Mouse (Mus musculus): ENCODE measurements around the gene Eml3. TPM values are rescaled to one million over a fixed set of nuclear protein-coding genes. Genes with fewer than 3 reads are reported as not detected.

The Eml3 gene
- polyA plus RNA-seq, 1 experiment, result 14.7 TPM

GRCm38 (mm10) chr19:8941515-8942217, 12.3 kb downstream of the Eml3 start, which contains the start of gene Mta2:
Mta2 (plus strand) TSS chr19:8941875.
- Histone ChIP-seq H3K27me3 (ENCODE audit: control insufficient read depth, insufficient read depth, insufficient read length) (no peaks in the 10 kb centered on the region), H3K79me2 (ENCODE audit: control insufficient read depth, insufficient read depth) (peaks cover 28% of the 10 kb centered on the region), H3K36me3 (ENCODE audit: control insufficient read depth, insufficient read depth) (peaks cover 17% of the 10 kb centered on the region), H3ac (ENCODE audit: control insufficient read depth, insufficient read length) (peak within 1 kb of the TSS; percentile 97), H3K4me3 (peak within 1 kb of the TSS; percentile 94), H3K4me2 (ENCODE audit: low read depth) (peak within 1 kb of the TSS; percentile 97)
- TF ChIP-seq SRF (IDR thresholded peaks at IDR 0.05; ENCODE audit: control insufficient read depth, insufficient read length, low read depth) (peak; percentile 18), POLR2A (IDR thresholded peaks at IDR 0.05; ENCODE audit: insufficient read length, low read depth) (peak; percentile 80), E2F4 (IDR thresholded peaks at IDR 0.05; ENCODE audit: insufficient read depth) (peak; percentile 16), TCF12 (IDR thresholded peaks at IDR 0.05; ENCODE audit: insufficient read depth, poor library complexity, severe bottlenecking) (no peak), POLR2AphosphoS2 (IDR thresholded peaks at IDR 0.05; ENCODE audit: insufficient read length, low read depth) (peak; percentile 84), CEBPB (IDR thresholded peaks at IDR 0.05; ENCODE audit: insufficient read depth, poor library complexity, severe bottlenecking) (no peak)

GRCm38 (mm10) chr19:8942276-8942964, 13.1 kb downstream of the Eml3 start:
- Histone ChIP-seq H3ac (ENCODE audit: control insufficient read depth, insufficient read length) (peak overlapping the region; percentile 97), H3K79me2 (ENCODE audit: control insufficient read depth, insufficient read depth) (peaks cover 28% of the 10 kb centered on the region), H3K36me3 (ENCODE audit: control insufficient read depth, insufficient read depth) (peaks cover 24% of the 10 kb centered on the region), H3K4me3 (peak overlapping the region; percentile 94), H3K27me3 (ENCODE audit: control insufficient read depth, insufficient read depth, insufficient read length) (no peaks in the 10 kb centered on the region), H3K4me2 (ENCODE audit: low read depth) (peak overlapping the region; percentile 80)
- TF ChIP-seq POLR2A (IDR thresholded peaks at IDR 0.05; ENCODE audit: insufficient read length, low read depth) (peak; percentile 26), USF1 (IDR thresholded peaks at IDR 0.05; ENCODE audit: low read depth) (no peak)

GRCm38 (mm10) chr19:8943047-8943446, 13.7 kb downstream of the Eml3 start:
- no peak for TF ChIP-seq MYOG (IDR thresholded peaks at IDR 0.05; ENCODE audit: control insufficient read depth in 1 of 3, insufficient read depth in 1 of 3, insufficient read length in 2 of 3, low read depth in 2 of 3)
- no peak for TF ChIP-seq E2F4 (IDR thresholded peaks at IDR 0.05; ENCODE audit: insufficient read depth)
- TF ChIP-seq MYOD1 (IDR thresholded peaks at IDR 0.05; ENCODE audit: control insufficient read depth in 1 of 3, insufficient read length in 2 of 3, low read depth in 2 of 3), result no peak
- no peak for TF ChIP-seq SRF (IDR thresholded peaks at IDR 0.05; ENCODE audit: control insufficient read depth, insufficient read length, low read depth)
- no peak for TF ChIP-seq MAX (IDR thresholded peaks at IDR 0.05; ENCODE audit: low read depth)
- TF ChIP-seq REST (IDR thresholded peaks at IDR 0.05; ENCODE audit: insufficient read depth, insufficient read length), result no peak
- TF ChIP-seq POLR2AphosphoS2 (IDR thresholded peaks at IDR 0.05; ENCODE audit: insufficient read length, low read depth), result no peak
- TF ChIP-seq TCF3 (IDR thresholded peaks at IDR 0.05; ENCODE audit: insufficient read length, low read depth), result no peak
- no peak for TF ChIP-seq TCF12 (IDR thresholded peaks at IDR 0.05; ENCODE audit: insufficient read depth, poor library complexity, severe bottlenecking)
- TF ChIP-seq POLR2A (IDR thresholded peaks at IDR 0.05; ENCODE audit: insufficient read length, low read depth), result no peak
- no peak for TF ChIP-seq USF1 (IDR thresholded peaks at IDR 0.05; ENCODE audit: low read depth)
- H3K4me2 ChIP-seq (ENCODE audit: low read depth), result peak overlapping the region; percentile 80
- peaks cover 30% of the 10 kb centered on the region for H3K36me3 ChIP-seq (ENCODE audit: control insufficient read depth, insufficient read depth)
- H3K27me3 ChIP-seq (ENCODE audit: control insufficient read depth, insufficient read depth, insufficient read length), result no peaks in the 10 kb centered on the region
- peaks cover 28% of the 10 kb centered on the region for H3K79me2 ChIP-seq (ENCODE audit: control insufficient read depth, insufficient read depth)
- peak overlapping the region; percentile 97 for H3ac ChIP-seq (ENCODE audit: control insufficient read depth, insufficient read length)
- H3K4me3 ChIP-seq, result peak overlapping the region; percentile 94

- Histone ChIP-seq H3K4me3 (peak overlapping the region; percentile 94), H3K4me2 (ENCODE audit: low read depth) (peak overlapping the region; percentile 80), H3K79me2 (ENCODE audit: control insufficient read depth, insufficient read depth) (peaks cover 28% of the 10 kb centered on the region), H3ac (ENCODE audit: control insufficient read depth, insufficient read length) (no peak overlapping the region), H3K36me3 (ENCODE audit: control insufficient read depth, insufficient read depth) (peaks cover 40% of the 10 kb centered on the region), H3K27me3 (ENCODE audit: control insufficient read depth, insufficient read depth, insufficient read length) (no peaks in the 10 kb centered on the region)
- TF ChIP-seq USF1 (IDR thresholded peaks at IDR 0.05; ENCODE audit: low read depth) (no peak), SRF (IDR thresholded peaks at IDR 0.05; ENCODE audit: control insufficient read depth, insufficient read length, low read depth) (no peak), POLR2A (IDR thresholded peaks at IDR 0.05; ENCODE audit: insufficient read length, low read depth) (no peak), CEBPB (IDR thresholded peaks at IDR 0.05; ENCODE audit: insufficient read depth, poor library complexity, severe bottlenecking) (no peak), E2F4 (IDR thresholded peaks at IDR 0.05; ENCODE audit: insufficient read depth) (no peak), POLR2AphosphoS2 (IDR thresholded peaks at IDR 0.05; ENCODE audit: insufficient read length, low read depth) (no peak), MYOD1 (IDR thresholded peaks at IDR 0.05; ENCODE audit: control insufficient read depth in 1 of 3, insufficient read length in 2 of 3, low read depth in 2 of 3) (no peak), MYOG (IDR thresholded peaks at IDR 0.05; ENCODE audit: control insufficient read depth in 1 of 3, insufficient read depth in 1 of 3, insufficient read length in 2 of 3, low read depth in 2 of 3) (no peak), TCF3 (IDR thresholded peaks at IDR 0.05; ENCODE audit: insufficient read length, low read depth) (no peak), REST (IDR thresholded peaks at IDR 0.05; ENCODE audit: insufficient read depth, insufficient read length) (no peak), TCF12 (IDR thresholded peaks at IDR 0.05; ENCODE audit: insufficient read depth, poor library complexity, severe bottlenecking) (no peak), MAX (IDR thresholded peaks at IDR 0.05; ENCODE audit: low read depth) (no peak)
Measured at GRCm38 (mm10) chr19:8944062-8944461, 14.7 kb downstream of the Eml3 start.

GRCm38 (mm10) chr19:8944750-8945149, 15.4 kb downstream of the Eml3 start:
- no peak for TF ChIP-seq SRF (IDR thresholded peaks at IDR 0.05; ENCODE audit: control insufficient read depth, insufficient read length, low read depth)
- TF ChIP-seq USF1 (IDR thresholded peaks at IDR 0.05; ENCODE audit: low read depth), result no peak
- no peak for TF ChIP-seq CEBPB (IDR thresholded peaks at IDR 0.05; ENCODE audit: insufficient read depth, poor library complexity, severe bottlenecking)
- no peak for TF ChIP-seq TCF12 (IDR thresholded peaks at IDR 0.05; ENCODE audit: insufficient read depth, poor library complexity, severe bottlenecking)
- H3K4me2 ChIP-seq (ENCODE audit: low read depth), result peak overlapping the region; percentile 80
- H3K36me3 ChIP-seq (ENCODE audit: control insufficient read depth, insufficient read depth), result peaks cover 43% of the 10 kb centered on the region
- H3K4me3 ChIP-seq, result peak overlapping the region; percentile 94
- H3K79me2 ChIP-seq (ENCODE audit: control insufficient read depth, insufficient read depth), result peaks cover 28% of the 10 kb centered on the region
- no peak overlapping the region for H3ac ChIP-seq (ENCODE audit: control insufficient read depth, insufficient read length)
- no peaks in the 10 kb centered on the region for H3K27me3 ChIP-seq (ENCODE audit: control insufficient read depth, insufficient read depth, insufficient read length)
